Mouse (Mus musculus) kidney, embryonic 15.5 days (tissue): Measurements from ENCODE around the gene Zfp213. TPM values are rescaled to one million over a fixed set of nuclear protein-coding genes. Genes with fewer than 3 reads are reported as not detected.
"Not testable (repeated sequence)": the region's sequence is repeated elsewhere in the genome, so short reads cannot be mapped to it uniquely, and the experiment has no call there.

ENCODE experiments used
- ATAC-seq: fragments of 200-750 bp; cut with Nextera tagmentation; replicated peaks from 2 replicates; pipeline ENCODE4 v1.8.0; 2017; ENCODE audit warnings: moderate TSS enrichment; ENCODE audit not compliant: low FRiP score
- H3K27ac ChIP-seq: fragments of 300-500 bp; sonication (generic); 2 replicates; pipeline ENCODE4 v1.5.1; 2015; ENCODE audit warnings: mild to moderate bottlenecking, inconsistent platforms
- H3K27me3 ChIP-seq: fragments of 300-500 bp; sonication (generic); 2 replicates; pipeline ENCODE4 v1.6.1; 2015; ENCODE audit warnings: inconsistent platforms
- H3K36me3 ChIP-seq: fragments of 300-500 bp; sonication (generic); 2 replicates; pipeline ENCODE4 v1.6.1; 2015; ENCODE audit warnings: inconsistent platforms
- H3K4me1 ChIP-seq: fragments of 300-500 bp; sonication (generic); 2 replicates; pipeline ENCODE4 v1.6.1; 2015; ENCODE audit warnings: inconsistent platforms
- H3K4me2 ChIP-seq: fragments of 300-500 bp; sonication (generic); 2 replicates; pipeline ENCODE4 v1.6.1; 2015; ENCODE audit warnings: moderate library complexity, mild to moderate bottlenecking, inconsistent platforms
- H3K4me3 ChIP-seq: fragments of 300-500 bp; sonication (generic); replicated peaks from 2 replicates; pipeline ENCODE4 v1.5.1; 2015; ENCODE audit warnings: mild to moderate bottlenecking, inconsistent platforms
- H3K9ac ChIP-seq: fragments of 300-500 bp; sonication (generic); 2 replicates; pipeline ENCODE4 v1.6.1; 2015; ENCODE audit warnings: mild to moderate bottlenecking, inconsistent platforms
- H3K9me3 ChIP-seq: fragments of 300-500 bp; sonication (generic); replicated peaks from 2 replicates; pipeline ENCODE4 v1.6.1; 2016; ENCODE audit warnings: inconsistent platforms
- WGBS: fragments of 180-500 bp; shearing (Covaris S2); methylation state at CpG from one replicate; pipeline ENCODE4 v1.1.7; 2015; ENCODE audit warnings: mixed read lengths; 5-methylcytosine and 5-hydroxymethylcytosine counted together
- polyA plus RNA-seq: library from polyadenylated mRNA; unstranded; fragments of >200 nt; fragmentation: Nextera tagmentation; extraction: Ambion mirVana; gene quantifications from 2 replicates; pipeline ENCODE4 v1.2.1, GENCODE M21; 2015

Zfp213 gene
- polyA plus RNA-seq, 1 experiment from 2014 or later = 22.8 TPM

GRCm38 (mm10) chr17:23598582-23599552 is 34.8 kb upstream of the Zfp213 start, which contains the start of gene Zfp13:
TSS of gene Zfp13 (minus strand) at chr17:23599487.
- peak within 1 kb of the TSS; percentile 94 for H3K27ac ChIP-seq
- H3K4me3 ChIP-seq = peak within 1 kb of the TSS; percentile 50
- peak within 1 kb of the TSS; percentile 48 for H3K9ac ChIP-seq
- WGBS = 7% methylated on average over 30 of the region's 31 CpGs
- peak; percentile 97 for ATAC-seq
- H3K36me3 ChIP-seq = no peaks in the 10 kb centered on the region
- H3K9me3 ChIP-seq = no peaks in the 10 kb centered on the region
- H3K4me1 ChIP-seq = peaks cover 28% of the 10 kb centered on the region
- H3K27me3 ChIP-seq = no peaks in the 10 kb centered on the region
- peak within 1 kb of the TSS; percentile 79 for H3K4me2 ChIP-seq

- not testable (repeated sequence) for H3K4me2 ChIP-seq, H3K27ac ChIP-seq, H3K9me3 ChIP-seq, H3K9ac ChIP-seq, H3K27me3 ChIP-seq, ATAC-seq, H3K36me3 ChIP-seq, H3K4me3 ChIP-seq
- 91% methylated on average over 4 of the region's 4 CpGs for WGBS
- peaks cover 21% of the 10 kb centered on the region for H3K4me1 ChIP-seq
These were observed 31.1 kb upstream of the Zfp213 start for GRCm38 (mm10) chr17:23595139-23595538.

GRCm38 (mm10) chr17:23592926-23593300 is 28.9 kb upstream of the Zfp213 start:
- peak overlapping the region; percentile 52 for H3K4me3 ChIP-seq
- H3K4me2 ChIP-seq = peak overlapping the region; percentile 69
- H3K4me1 ChIP-seq = peaks cover 8% of the 10 kb centered on the region
- no peaks in the 10 kb centered on the region for H3K9me3 ChIP-seq
- peak overlapping the region; percentile 45 for H3K9ac ChIP-seq
- WGBS = 10% methylated on average over 13 of the region's 13 CpGs
- H3K27me3 ChIP-seq = no peaks in the 10 kb centered on the region
- peak overlapping the region; percentile 87 for H3K27ac ChIP-seq
- H3K36me3 ChIP-seq = no peaks in the 10 kb centered on the region
- ATAC-seq = peak; percentile 69

GRCm38 (mm10) chr17:23592208-23592925 is 28.3 kb upstream of the Zfp213 start:
- Histone ChIP-seq H3K27ac (peak overlapping the region; percentile 87), H3K9ac (peak overlapping the region; percentile 45)
- 7% methylated on average over 34 of the region's 34 CpGs for WGBS

GRCm38 (mm10) chr17:23587253-23587652 is 23.2 kb upstream of the Zfp213 start:
- Histone ChIP-seq H3K4me1 (peaks cover 29% of the 10 kb centered on the region), H3K9ac (no peak overlapping the region), H3K4me2 (no peak overlapping the region), H3K9me3 (no peaks in the 10 kb centered on the region), H3K36me3 (peaks cover 16% of the 10 kb centered on the region), H3K4me3 (no peak overlapping the region), H3K27ac (no peak overlapping the region), H3K27me3 (no peaks in the 10 kb centered on the region)
- no peak for ATAC-seq
- 70% methylated on average over 2 of the region's 2 CpGs for WGBS

More at GRCm38 (mm10) chr17:23592208-23592925, 28.3 kb upstream of the Zfp213 start:
- Histone ChIP-seq H3K4me1 (peaks cover 8% of the 10 kb centered on the region), H3K36me3 (no peaks in the 10 kb centered on the region), H3K4me2 (peak overlapping the region; percentile 69), H3K9me3 (no peaks in the 10 kb centered on the region), H3K27me3 (no peaks in the 10 kb centered on the region), H3K4me3 (peak overlapping the region; percentile 52)
- ATAC-seq = peak; percentile 99

- Histone ChIP-seq H3K4me3 (peak overlapping the region; percentile 77), H3K4me2 (peak overlapping the region; percentile 88), H3K27me3 (no peaks in the 10 kb centered on the region), H3K9ac (peak overlapping the region; percentile 75), H3K36me3 (peaks cover 24% of the 10 kb centered on the region), H3K9me3 (no peaks in the 10 kb centered on the region), H3K4me1 (peaks cover 27% of the 10 kb centered on the region), H3K27ac (peak overlapping the region; percentile 41)
- 1% methylated on average over 22 of the region's 22 CpGs for WGBS
- ATAC-seq = peak; percentile 91
These were observed 21.9 kb upstream of the Zfp213 start for GRCm38 (mm10) chr17:23585721-23586491.

- ATAC-seq = no peak
- Histone ChIP-seq H3K4me2 (peak overlapping the region; percentile 88), H3K4me3 (peak overlapping the region; percentile 77)
These were observed 20.7 kb upstream of the Zfp213 start for GRCm38 (mm10) chr17:23584786-23585185.

GRCm38 (mm10) chr17:23575951-23576552 is 12.0 kb upstream of the Zfp213 start:
- Histone ChIP-seq H3K4me2 (no peak overlapping the region), H3K4me3 (no peak overlapping the region), H3K4me1 (no peaks in the 10 kb centered on the region), H3K27ac (no peak overlapping the region), H3K27me3 (no peaks in the 10 kb centered on the region), H3K36me3 (peaks cover 77% of the 10 kb centered on the region), H3K9ac (no peak overlapping the region), H3K9me3 (0 out of 2 replicates have a peak, but pooled peaks cover 6% of the 10 kb centered on the region)
- WGBS = 93% methylated on average over 38 of the region's 38 CpGs
- no peak for ATAC-seq

More at GRCm38 (mm10) chr17:23584786-23585185, 20.7 kb upstream of the Zfp213 start:
- H3K9ac ChIP-seq = peak overlapping the region; percentile 14; the same call in 1 of the 2 replicates
- H3K36me3 ChIP-seq = peaks cover 36% of the 10 kb centered on the region
- 71% methylated on average over 8 of the region's 8 CpGs for WGBS
- no peaks in the 10 kb centered on the region for H3K9me3 ChIP-seq
- H3K27ac ChIP-seq = no peak overlapping the region
- H3K4me1 ChIP-seq = peaks cover 27% of the 10 kb centered on the region
- no peaks in the 10 kb centered on the region for H3K27me3 ChIP-seq

GRCm38 (mm10) chr17:23574130-23574529 is 10.1 kb upstream of the Zfp213 start:
- no peak for ATAC-seq
- no peak overlapping the region for H3K9ac ChIP-seq
- H3K9me3 ChIP-seq = 0 out of 2 replicates have a peak, but pooled peaks cover 6% of the 10 kb centered on the region
- no peak overlapping the region for H3K4me3 ChIP-seq
- H3K4me2 ChIP-seq = no peak overlapping the region
- H3K4me1 ChIP-seq = no peaks in the 10 kb centered on the region
- no peak overlapping the region for H3K27ac ChIP-seq
- no peaks in the 10 kb centered on the region for H3K27me3 ChIP-seq
- H3K36me3 ChIP-seq = peaks cover 58% of the 10 kb centered on the region
- 91% methylated on average over 8 of the region's 8 CpGs for WGBS

- no peak overlapping the region for H3K4me3 ChIP-seq
- H3K36me3 ChIP-seq = peaks cover 41% of the 10 kb centered on the region
- H3K9me3 ChIP-seq = 0 out of 2 replicates have a peak, but pooled peaks cover 6% of the 10 kb centered on the region
- H3K27ac ChIP-seq = no peak overlapping the region
- WGBS = 80% methylated on average over 6 of the region's 6 CpGs
- H3K9ac ChIP-seq = no peak overlapping the region
- ATAC-seq = no peak
- no peaks in the 10 kb centered on the region for H3K27me3 ChIP-seq
- no peaks in the 10 kb centered on the region for H3K4me1 ChIP-seq
- no peak overlapping the region for H3K4me2 ChIP-seq
These were observed 8.0 kb upstream of the Zfp213 start for GRCm38 (mm10) chr17:23572059-23572458.

GRCm38 (mm10) chr17:23571084-23571483 is 7.0 kb upstream of the Zfp213 start:
- H3K9me3 ChIP-seq = 0 out of 2 replicates have a peak, but pooled peaks cover 2% of the 10 kb centered on the region
- no peak overlapping the region for H3K4me3 ChIP-seq
- H3K27me3 ChIP-seq = no peaks in the 10 kb centered on the region
- WGBS = 28% methylated on average over 5 of the region's 5 CpGs
- ATAC-seq = no peak
- H3K27ac ChIP-seq = no peak overlapping the region
- no peak overlapping the region for H3K9ac ChIP-seq
- H3K4me1 ChIP-seq = no peaks in the 10 kb centered on the region
- H3K4me2 ChIP-seq = no peak overlapping the region
- peaks cover 32% of the 10 kb centered on the region for H3K36me3 ChIP-seq
